Mouse (Mus musculus): Measurements from ENCODE around the gene Krtap24-1. TPM values are rescaled to one million over a fixed set of nuclear protein-coding genes. Genes with fewer than 3 reads are reported as not detected.

The Krtap24-1 gene
- polyA plus RNA-seq, 1 experiment, result not detected

DNA sequence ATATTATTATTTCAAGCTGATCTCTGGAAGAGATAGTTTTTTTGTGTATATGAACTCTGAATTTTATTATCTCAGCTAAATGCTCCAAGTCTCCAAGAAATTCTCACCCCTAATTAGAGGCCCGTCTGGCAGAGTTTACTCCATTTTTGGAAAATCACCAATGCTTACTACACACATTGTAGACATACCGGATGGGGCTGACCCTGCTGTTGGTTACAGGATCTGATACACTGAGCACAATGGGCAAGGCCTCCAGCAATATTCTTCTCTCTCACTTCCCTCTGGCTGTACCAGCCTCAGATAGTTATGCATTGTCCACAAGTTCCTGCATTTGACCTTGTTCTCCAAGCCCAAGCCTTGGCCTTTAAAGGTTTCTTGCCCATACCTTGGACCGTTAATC, 28.0 kb upstream of the Krtap24-1 start:
- TF ChIP-seq EP300 (IDR thresholded peaks at IDR 0.05; ENCODE audit: insufficient read depth, low read depth, low read length) (no peak), POLR2A (IDR thresholded peaks at IDR 0.05; ENCODE audit: insufficient read depth, low read length) (no peak), CTCF (IDR thresholded peaks at IDR 0.05; ENCODE audit: low read depth, low read length) (no peak)
- Histone ChIP-seq H3K9me3 (replicated peaks; ENCODE audit: control insufficient read depth, insufficient read depth, low read length, poor library complexity, severe bottlenecking) (no peaks in the 10 kb centered on the region), H3K27ac (ENCODE audit: insufficient read depth, low read length) (no peak overlapping the region), H3K4me3 (ENCODE audit: low read depth, low read length) (no peak overlapping the region), H3K27me3 (ENCODE audit: control insufficient read depth, insufficient read depth, low read length, poor library complexity, severe bottlenecking) (no peaks in the 10 kb centered on the region; the same call in 1 of the 2 replicates), H3K9ac (ENCODE audit: low read depth, poor library complexity, severe bottlenecking) (no peak overlapping the region), H3K36me3 (ENCODE audit: control insufficient read depth, insufficient read depth, low read length, poor library complexity, severe bottlenecking) (no peaks in the 10 kb centered on the region), H3K4me1 (ENCODE audit: control insufficient read depth, insufficient read depth, low read length) (no peaks in the 10 kb centered on the region)

DNA sequence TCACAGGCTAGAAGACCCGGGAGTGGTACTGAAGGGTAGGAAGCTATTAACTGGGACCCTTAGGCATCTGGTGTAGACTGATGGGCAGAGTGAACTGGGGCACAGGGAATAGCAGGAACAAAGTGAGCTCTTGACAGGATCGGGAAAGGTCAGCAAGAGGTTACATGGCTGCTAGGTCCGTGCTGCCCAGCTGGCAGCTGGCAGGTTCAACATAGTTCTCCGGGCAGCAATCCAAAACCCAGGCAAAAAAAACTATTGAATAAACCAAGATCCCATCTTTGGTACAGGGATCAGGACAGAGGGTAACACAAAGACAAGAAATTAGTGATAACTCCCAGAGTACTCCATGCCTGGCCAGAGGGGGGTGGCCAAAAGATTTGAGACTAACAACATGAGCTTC, 23.1 kb upstream of the Krtap24-1 start:
- Histone ChIP-seq H3K4me3 (ENCODE audit: low read depth, low read length) (no peak overlapping the region), H3K36me3 (ENCODE audit: control insufficient read depth, insufficient read depth, low read length, poor library complexity, severe bottlenecking) (no peaks in the 10 kb centered on the region), H3K9ac (ENCODE audit: low read depth, poor library complexity, severe bottlenecking) (no peak overlapping the region), H3K27ac (ENCODE audit: insufficient read depth, low read length) (no peak overlapping the region), H3K4me1 (ENCODE audit: control insufficient read depth, insufficient read depth, low read length) (no peaks in the 10 kb centered on the region), H3K27me3 (ENCODE audit: control insufficient read depth, insufficient read depth, low read length, poor library complexity, severe bottlenecking) (no peaks in the 10 kb centered on the region; the same call in 1 of the 2 replicates), H3K9me3 (replicated peaks; ENCODE audit: control insufficient read depth, insufficient read depth, low read length, poor library complexity, severe bottlenecking) (no peaks in the 10 kb centered on the region)
- TF ChIP-seq CTCF (IDR thresholded peaks at IDR 0.05; ENCODE audit: low read depth, low read length) (no peak), EP300 (IDR thresholded peaks at IDR 0.05; ENCODE audit: insufficient read depth, low read depth, low read length) (no peak), POLR2A (IDR thresholded peaks at IDR 0.05; ENCODE audit: insufficient read depth, low read length) (no peak)

DNA sequence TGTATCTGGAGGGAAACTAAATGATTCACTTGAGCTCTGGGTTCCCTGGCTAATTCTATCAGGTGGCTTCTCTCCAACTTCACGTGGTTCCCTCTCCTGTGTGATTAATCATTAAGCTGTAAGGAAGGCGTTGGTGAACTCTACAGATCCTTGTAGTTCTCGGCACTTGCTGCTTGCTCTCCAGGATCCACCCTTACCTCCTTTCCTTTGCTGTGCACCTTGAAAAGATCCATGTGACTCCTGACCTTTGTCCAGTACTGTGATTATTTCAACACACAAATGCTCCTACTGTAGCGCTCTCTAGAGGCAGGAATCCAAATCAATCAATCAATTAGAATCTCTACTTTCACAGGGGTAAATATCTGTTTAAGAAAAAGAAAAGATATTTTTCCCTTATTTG, 19.4 kb upstream of the Krtap24-1 start:
- no peak overlapping the region for H3K27ac ChIP-seq (ENCODE audit: insufficient read depth, low read length)
- H3K27me3 ChIP-seq (ENCODE audit: control insufficient read depth, insufficient read depth, low read length, poor library complexity, severe bottlenecking), result no peaks in the 10 kb centered on the region; the same call in 1 of the 2 replicates
- TF ChIP-seq POLR2A (IDR thresholded peaks at IDR 0.05; ENCODE audit: insufficient read depth, low read length) (no peak), EP300 (IDR thresholded peaks at IDR 0.05; ENCODE audit: insufficient read depth, low read depth, low read length) (no peak), CTCF (IDR thresholded peaks at IDR 0.05; ENCODE audit: low read depth, low read length) (no peak)
- no peaks in the 10 kb centered on the region for H3K9me3 ChIP-seq (replicated peaks; ENCODE audit: control insufficient read depth, insufficient read depth, low read length, poor library complexity, severe bottlenecking)
- no peaks in the 10 kb centered on the region for H3K4me1 ChIP-seq (ENCODE audit: control insufficient read depth, insufficient read depth, low read length)
- no peak overlapping the region for H3K4me3 ChIP-seq (ENCODE audit: low read depth, low read length)
- H3K9ac ChIP-seq (ENCODE audit: low read depth, poor library complexity, severe bottlenecking), result no peak overlapping the region
- no peaks in the 10 kb centered on the region for H3K36me3 ChIP-seq (ENCODE audit: control insufficient read depth, insufficient read depth, low read length, poor library complexity, severe bottlenecking)

GRCm38 (mm10) chr16:88627566-88627965, 15.5 kb upstream of the Krtap24-1 start, which contains the start of gene 2310079G19Rik:
2310079G19Rik (minus strand) TSS chr16:88627666.
- H3K4me3 ChIP-seq (ENCODE audit: low read depth, low read length), result no peak within 1 kb of the TSS
- TF ChIP-seq POLR2A (IDR thresholded peaks at IDR 0.05; ENCODE audit: insufficient read depth, low read length) (no peak), EP300 (IDR thresholded peaks at IDR 0.05; ENCODE audit: insufficient read depth, low read depth, low read length) (no peak), CTCF (IDR thresholded peaks at IDR 0.05; ENCODE audit: low read depth, low read length) (no peak)
- no peak within 1 kb of the TSS for H3K9ac ChIP-seq (ENCODE audit: low read depth, poor library complexity, severe bottlenecking)
- H3K27me3 ChIP-seq (ENCODE audit: control insufficient read depth, insufficient read depth, low read length, poor library complexity, severe bottlenecking), result no peaks in the 10 kb centered on the region
- no peaks in the 10 kb centered on the region for H3K36me3 ChIP-seq (ENCODE audit: control insufficient read depth, insufficient read depth, low read length, poor library complexity, severe bottlenecking)
- no peak within 1 kb of the TSS for H3K27ac ChIP-seq (ENCODE audit: insufficient read depth, low read length)
- no peaks in the 10 kb centered on the region for H3K9me3 ChIP-seq (replicated peaks; ENCODE audit: control insufficient read depth, insufficient read depth, low read length, poor library complexity, severe bottlenecking)
- no peaks in the 10 kb centered on the region for H3K4me1 ChIP-seq (ENCODE audit: control insufficient read depth, insufficient read depth, low read length)

GRCm38 (mm10) chr16:88612712-88613111, 633 bp upstream of the Krtap24-1 start:
- no peak overlapping the region for H3K9ac ChIP-seq (ENCODE audit: low read depth, poor library complexity, severe bottlenecking)
- H3K27me3 ChIP-seq (ENCODE audit: control insufficient read depth, insufficient read depth, low read length, poor library complexity, severe bottlenecking), result no peaks in the 10 kb centered on the region
- no peak overlapping the region for H3K4me3 ChIP-seq (ENCODE audit: low read depth, low read length)
- H3K27ac ChIP-seq (ENCODE audit: insufficient read depth, low read length), result no peak overlapping the region
- H3K4me1 ChIP-seq (ENCODE audit: control insufficient read depth, insufficient read depth, low read length), result no peaks in the 10 kb centered on the region
- H3K9me3 ChIP-seq (replicated peaks; ENCODE audit: control insufficient read depth, insufficient read depth, low read length, poor library complexity, severe bottlenecking), result no peaks in the 10 kb centered on the region
- H3K36me3 ChIP-seq (ENCODE audit: control insufficient read depth, insufficient read depth, low read length, poor library complexity, severe bottlenecking), result no peaks in the 10 kb centered on the region
- TF ChIP-seq POLR2A (IDR thresholded peaks at IDR 0.05; ENCODE audit: insufficient read depth, low read length) (no peak), CTCF (IDR thresholded peaks at IDR 0.05; ENCODE audit: low read depth, low read length) (no peak), EP300 (IDR thresholded peaks at IDR 0.05; ENCODE audit: insufficient read depth, low read depth, low read length) (no peak)

- no peaks in the 10 kb centered on the region for H3K36me3 ChIP-seq (ENCODE audit: control insufficient read depth, insufficient read depth, low read length, poor library complexity, severe bottlenecking)
- no peaks in the 10 kb centered on the region for H3K4me1 ChIP-seq (ENCODE audit: control insufficient read depth, insufficient read depth, low read length)
- no peaks in the 10 kb centered on the region for H3K9me3 ChIP-seq (replicated peaks; ENCODE audit: control insufficient read depth, insufficient read depth, low read length, poor library complexity, severe bottlenecking)
- TF ChIP-seq EP300 (IDR thresholded peaks at IDR 0.05; ENCODE audit: insufficient read depth, low read depth, low read length) (no peak), CTCF (IDR thresholded peaks at IDR 0.05; ENCODE audit: low read depth, low read length) (no peak), POLR2A (IDR thresholded peaks at IDR 0.05; ENCODE audit: insufficient read depth, low read length) (no peak)
- H3K9ac ChIP-seq (ENCODE audit: low read depth, poor library complexity, severe bottlenecking), result no peak overlapping the region
- H3K27ac ChIP-seq (ENCODE audit: insufficient read depth, low read length), result no peak overlapping the region
- H3K4me3 ChIP-seq (ENCODE audit: low read depth, low read length), result no peak overlapping the region
- no peaks in the 10 kb centered on the region; the same call in 1 of the 2 replicates for H3K27me3 ChIP-seq (ENCODE audit: control insufficient read depth, insufficient read depth, low read length, poor library complexity, severe bottlenecking)
These were observed 7.5 kb downstream of the Krtap24-1 start for GRCm38 (mm10) chr16:88604570-88604969.
